Mouse (Mus musculus): ENCODE results near the gene 4931406P16Rik.

The 4931406P16Rik gene

GRCm38 (mm10) chr7:34312786-34313442, 437 bp downstream of the 4931406P16Rik start:
- peak; percentile 14 for DNase-seq (ENCODE audit: low read depth, low spot score)

DNA sequence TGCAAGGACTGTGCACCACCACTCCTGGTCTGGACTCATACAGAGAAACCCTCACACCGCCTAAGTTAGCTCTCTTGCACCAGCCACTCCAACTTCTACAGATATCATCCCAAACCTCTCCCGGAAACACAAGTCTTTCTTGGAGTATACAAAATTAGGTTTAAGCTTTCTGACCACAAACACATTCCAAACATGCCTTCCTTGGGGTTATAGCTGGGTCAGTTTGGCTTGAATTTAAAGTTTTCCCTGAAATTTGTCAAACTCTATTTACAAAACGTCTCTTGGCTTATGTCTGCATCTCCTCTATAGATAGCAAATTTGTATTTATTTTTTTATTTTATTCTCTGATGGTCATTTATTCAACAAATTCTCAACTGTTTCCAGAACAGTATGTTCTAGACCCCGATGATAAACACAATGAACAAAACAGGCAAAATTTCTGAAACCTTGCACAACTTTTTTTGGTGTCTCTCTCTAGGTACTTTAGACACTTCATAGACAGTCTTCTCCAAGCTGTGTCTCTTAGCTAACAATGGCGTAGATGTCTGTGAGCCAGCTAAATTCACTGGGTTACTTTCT, 4.1 kb downstream of the 4931406P16Rik start:
- no peak for DNase-seq (ENCODE audit: low read depth, low spot score)

DNA sequence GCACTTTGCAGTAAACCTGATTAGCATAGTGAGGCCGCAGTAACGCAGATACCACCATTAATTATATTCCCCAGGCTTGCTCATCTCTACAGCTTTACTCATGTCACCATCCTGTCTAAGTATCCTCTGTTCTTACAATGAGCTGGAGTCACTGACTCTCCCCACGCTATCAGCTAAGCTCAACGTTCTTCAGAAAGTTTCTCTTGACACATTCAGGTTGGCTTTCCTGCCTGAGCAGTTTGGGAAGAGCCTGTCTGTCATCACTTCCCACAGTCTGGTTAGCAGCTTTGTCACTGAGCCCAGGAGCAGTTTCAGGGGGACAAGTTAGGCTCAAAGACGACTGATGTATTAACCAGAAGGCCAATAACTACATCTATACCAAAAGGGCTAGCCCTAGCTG, 4.8 kb downstream of the 4931406P16Rik start:
- no peak for DNase-seq (ENCODE audit: low read depth, low spot score)

DNA sequence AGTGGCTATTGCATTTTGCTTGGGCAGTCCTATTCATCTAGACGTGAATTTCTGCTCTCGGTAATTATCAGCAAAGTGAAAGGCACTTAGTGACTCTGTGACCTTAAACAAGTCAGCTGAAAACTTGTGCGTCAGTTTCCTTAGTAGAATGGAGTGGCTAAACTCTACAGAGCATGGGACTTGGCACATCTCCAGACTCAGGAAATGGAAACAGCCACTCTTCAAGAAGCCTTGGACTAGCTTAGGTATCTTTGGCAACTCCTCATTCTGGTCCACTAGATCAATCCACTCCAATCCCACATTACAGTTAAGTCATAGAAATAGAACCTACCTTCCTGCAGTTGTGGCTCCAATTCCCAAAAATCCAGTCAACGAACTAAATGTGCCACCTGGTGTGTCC, 7.9 kb downstream of the 4931406P16Rik start:
- DNase-seq (ENCODE audit: low read depth, low spot score) = no peak

DNA sequence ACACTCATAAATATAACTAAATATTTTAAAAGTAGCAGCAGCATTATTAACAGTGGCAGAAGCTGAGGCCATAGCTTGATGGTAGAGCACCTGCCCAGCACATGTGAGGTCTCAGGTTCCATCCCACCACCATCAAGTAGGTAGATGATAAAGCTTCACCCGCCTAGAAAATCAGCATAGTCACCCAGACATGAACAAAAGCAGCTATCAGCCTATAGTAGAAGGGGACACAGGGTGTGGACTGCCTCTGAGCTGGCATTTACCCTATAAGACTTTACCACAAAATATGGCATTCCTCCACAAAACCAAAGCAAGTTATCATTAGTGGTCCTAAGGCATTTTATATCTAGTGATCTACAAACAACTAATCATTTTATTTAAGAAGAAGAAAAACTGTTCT, 10.7 kb downstream of the 4931406P16Rik start:
- no peak for DNase-seq (ENCODE audit: low read depth, low spot score)

DNA sequence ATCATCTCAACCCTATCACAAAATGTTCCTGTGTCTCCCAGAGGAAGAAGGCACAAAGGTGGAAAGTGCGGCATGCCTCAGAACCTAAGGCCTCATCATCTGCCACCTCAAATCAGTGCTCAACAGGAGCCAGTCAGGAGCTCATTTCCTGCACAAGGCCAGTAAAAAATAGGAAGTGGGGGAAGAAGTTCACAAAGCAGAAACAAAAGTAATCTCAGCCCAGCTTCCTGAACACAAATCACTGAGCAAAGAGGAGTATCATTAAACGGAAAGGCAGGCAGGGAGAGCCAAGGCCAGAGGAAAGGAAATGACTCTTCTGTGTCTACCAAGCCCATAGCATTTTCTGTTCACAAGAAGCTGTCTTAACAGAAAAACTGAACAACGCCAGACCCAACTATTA, 11.4 kb downstream of the 4931406P16Rik start:
- no peak for DNase-seq (ENCODE audit: low read depth, low spot score)

DNA sequence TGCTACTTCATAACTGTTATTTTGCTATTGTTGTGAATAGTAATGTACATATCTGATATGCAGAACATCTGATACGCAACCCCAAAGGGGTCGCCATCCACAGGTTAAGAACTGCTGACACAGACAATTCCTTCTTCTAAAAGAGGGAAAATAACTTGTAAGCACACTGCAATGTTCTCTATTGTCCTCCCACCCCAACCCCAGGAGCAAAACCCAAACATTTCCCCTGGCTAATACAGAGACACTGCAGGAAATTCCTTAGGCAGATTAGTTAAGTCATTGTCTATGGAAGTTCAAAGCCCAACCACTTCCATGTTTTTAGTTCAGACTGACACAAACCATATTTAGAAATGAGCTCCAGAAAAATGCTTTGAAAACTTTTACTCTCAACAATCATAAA, 14.5 kb downstream of the 4931406P16Rik start:
- DNase-seq (ENCODE audit: low read depth, low spot score) = no peak

- no peak for DNase-seq (ENCODE audit: low read depth, low spot score)
Observed at GRCm38 (mm10) chr7:34296124-34296523, 17.2 kb downstream of the 4931406P16Rik start.

DNA sequence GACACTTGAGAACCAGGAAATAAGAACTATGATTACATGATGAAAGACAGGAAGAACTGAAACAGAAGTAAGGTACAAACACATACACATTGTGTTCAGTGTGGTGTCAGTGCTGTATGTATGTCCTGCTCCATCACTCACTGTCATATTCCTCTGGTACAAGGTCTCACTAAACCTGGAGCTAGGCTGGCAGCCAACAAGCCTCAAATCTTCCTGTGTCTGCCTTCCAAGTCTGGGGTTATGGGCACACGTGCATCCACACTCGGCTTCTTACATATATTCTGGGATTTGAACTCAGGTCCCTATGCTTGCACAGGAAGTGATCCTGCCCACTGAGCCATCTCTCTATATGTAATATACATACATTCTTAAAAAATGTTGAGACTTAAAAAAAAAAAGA, 20.7 kb downstream of the 4931406P16Rik start:
- DNase-seq (ENCODE audit: low read depth, low spot score) = no peak

DNA sequence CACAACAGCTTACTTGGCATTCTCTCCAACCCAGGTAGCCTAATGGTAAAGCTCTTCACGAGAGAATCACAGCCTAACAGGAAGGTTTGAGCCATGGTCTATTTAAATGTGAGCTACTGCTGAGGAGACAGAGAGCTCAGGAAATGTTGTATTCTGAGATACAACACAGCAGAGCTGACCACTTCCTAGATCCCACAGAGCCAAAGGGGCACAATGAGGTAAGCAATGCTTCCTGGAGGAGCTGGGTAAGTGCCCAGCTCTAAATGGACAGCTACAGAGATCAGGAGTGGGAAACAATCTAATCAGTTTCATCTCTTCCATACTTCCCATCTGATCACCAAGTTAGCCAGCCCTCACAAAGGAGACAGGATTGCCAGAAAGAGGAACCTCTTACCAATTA, 22.1 kb downstream of the 4931406P16Rik start:
- no peak for DNase-seq (ENCODE audit: low read depth, low spot score)

GRCm38 (mm10) chr7:34290450-34291151, 22.8 kb downstream of the 4931406P16Rik start:
- no peak for DNase-seq (ENCODE audit: low read depth, low spot score)

DNA sequence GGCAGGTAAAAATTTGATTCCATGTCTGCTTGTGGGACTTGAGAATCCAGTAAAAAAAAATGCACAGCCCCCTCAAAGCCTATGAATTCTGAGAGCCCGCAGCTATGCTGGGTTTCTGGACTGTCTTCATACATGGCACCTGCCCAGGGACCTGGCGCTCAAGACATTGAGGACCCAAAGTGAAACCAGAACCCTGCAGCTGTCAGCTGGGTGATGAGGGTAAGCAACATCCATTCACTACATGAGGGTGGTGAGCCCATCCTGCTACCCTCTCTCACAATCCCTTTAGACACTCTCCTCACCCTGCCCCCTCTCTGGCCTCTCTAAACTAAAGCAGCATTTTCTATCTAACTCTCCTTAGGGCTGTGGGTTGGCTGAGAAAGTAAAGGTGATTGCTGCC, 35.7 kb downstream of the 4931406P16Rik start:
- no peak for DNase-seq (ENCODE audit: low read depth, low spot score)

GRCm38 (mm10) chr7:34276066-34276465, 37.3 kb downstream of the 4931406P16Rik start:
- DNase-seq (ENCODE audit: low read depth, low spot score) = no peak

- no peak for DNase-seq (ENCODE audit: low read depth, low spot score)
Observed at GRCm38 (mm10) chr7:34272465-34272864, 40.9 kb downstream of the 4931406P16Rik start.

- no peak for DNase-seq (ENCODE audit: low read depth, low spot score)
Observed at GRCm38 (mm10) chr7:34268463-34268862, 44.9 kb downstream of the 4931406P16Rik start.

GRCm38 (mm10) chr7:34266421-34266820, 46.9 kb downstream of the 4931406P16Rik start:
- DNase-seq (ENCODE audit: low read depth, low spot score) = no peak

DNA sequence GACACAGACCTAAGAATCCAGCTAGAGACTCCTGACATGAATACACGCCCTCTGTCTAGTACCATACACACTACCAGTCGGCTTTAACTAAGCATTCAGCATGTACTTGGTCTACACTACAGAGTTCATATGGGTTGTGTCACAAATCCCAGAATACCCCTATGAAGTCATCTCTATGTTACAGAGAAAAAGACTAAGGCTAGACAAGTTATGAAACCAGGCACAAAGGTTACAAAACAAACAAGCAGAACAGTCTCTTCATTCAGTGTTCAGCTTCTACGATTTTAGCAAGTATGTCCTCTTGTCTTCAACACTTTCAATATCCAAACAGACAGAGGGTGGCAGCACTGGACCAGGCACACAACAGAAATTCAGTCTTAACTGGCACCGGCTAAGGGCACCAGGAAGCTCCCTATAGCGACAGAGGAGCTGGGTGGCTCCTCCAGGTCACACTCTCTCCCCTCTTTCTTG, 47.4 kb downstream of the 4931406P16Rik start:
- no peak for DNase-seq (ENCODE audit: low read depth, low spot score)

GRCm38 (mm10) chr7:34263437-34263836, 49.9 kb downstream of the 4931406P16Rik start:
- DNase-seq (ENCODE audit: low read depth, low spot score) = no peak

GRCm38 (mm10) chr7:34258407-34258806, 54.9 kb downstream of the 4931406P16Rik start:
- DNase-seq (ENCODE audit: low read depth, low spot score) = no peak

DNA sequence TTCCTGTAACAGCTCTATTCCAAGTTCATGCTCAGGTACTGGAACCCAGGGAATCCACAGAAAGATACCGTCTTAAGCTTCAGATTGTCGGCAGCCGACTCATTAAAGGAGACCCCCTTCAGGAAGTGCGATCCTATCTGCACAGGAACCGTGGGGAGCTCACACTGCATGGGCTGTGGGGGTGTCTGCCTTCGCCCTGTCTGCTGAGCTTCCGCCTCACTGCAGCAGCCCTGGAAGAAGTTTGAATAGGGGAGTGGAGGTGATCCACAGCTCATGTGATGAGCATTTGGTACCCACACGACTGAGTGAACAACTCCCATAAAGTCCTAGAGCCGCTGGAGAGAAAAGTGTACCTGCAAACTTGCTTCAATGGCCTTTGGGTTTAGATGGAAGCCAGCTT, 56.1 kb downstream of the 4931406P16Rik start:
- DNase-seq (ENCODE audit: low read depth, low spot score) = no peak

GRCm38 (mm10) chr7:34255916-34256315, 57.4 kb downstream of the 4931406P16Rik start:
- DNase-seq (ENCODE audit: low read depth, low spot score) = no peak

DNA sequence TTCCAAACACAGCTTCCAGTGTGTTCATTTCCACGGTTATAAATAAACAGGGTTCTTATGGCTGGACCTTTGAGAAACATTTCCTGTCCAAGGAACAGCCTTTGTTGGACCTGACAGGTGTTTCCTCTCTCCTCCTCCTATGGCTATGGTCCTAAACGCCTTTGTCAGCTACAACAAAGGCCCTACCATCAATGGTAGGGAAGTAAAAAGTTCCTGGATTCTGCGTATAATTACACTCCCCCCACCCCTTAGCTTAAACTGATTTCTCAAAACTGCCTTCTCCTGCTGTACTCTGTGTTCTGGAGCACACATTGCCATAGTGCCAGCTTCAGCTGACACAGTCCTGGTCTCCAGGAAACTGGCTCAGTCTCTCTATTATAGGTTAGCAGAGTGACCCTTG, 58.2 kb downstream of the 4931406P16Rik start:
- no peak for DNase-seq (ENCODE audit: low read depth, low spot score)

DNA sequence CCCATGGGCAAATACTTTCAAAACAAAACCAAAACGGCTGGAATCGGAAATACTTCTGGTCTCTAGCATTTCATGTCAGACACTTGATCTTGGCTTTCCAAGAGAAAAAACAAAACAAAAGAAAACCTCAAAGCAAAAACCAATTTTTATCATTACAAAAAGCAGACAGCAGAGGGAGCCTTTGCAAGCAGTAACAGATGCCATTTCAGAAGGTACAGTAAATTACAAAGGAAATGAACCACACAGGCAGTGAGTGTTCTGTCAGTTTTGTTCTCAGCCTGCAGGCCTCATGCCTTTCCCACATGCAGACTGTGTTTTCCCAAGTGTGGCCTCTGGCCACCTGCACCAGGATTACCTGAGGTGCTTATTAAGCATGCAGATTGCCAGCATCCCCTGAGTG, 61.3 kb downstream of the 4931406P16Rik start:
- DNase-seq (ENCODE audit: low read depth, low spot score) = peak; percentile 49
